Mouse (Mus musculus): ENCODE data around the gene Mrps34.

GRCm38 (mm10) chr17:24892785-24893184 is 2.1 kb upstream of the Mrps34 start:
- TF ChIP-seq MAZ (IDR thresholded peaks at IDR 0.05; ENCODE audit: low read depth, low read length) (no peak), CTCF (conservative IDR thresholded peaks at IDR 0.05 in 1 of 2, IDR thresholded peaks at IDR 0.05 in 1 of 2; ENCODE audit: low read depth in 2 of 2, low read length in 2 of 2) (no peak), TCF12 (IDR thresholded peaks at IDR 0.05; ENCODE audit: low read depth, low read length) (no peak), GABPA (IDR thresholded peaks at IDR 0.05; ENCODE audit: insufficient replicate concordance, low read depth, low read length) (no peak)
